Mouse (Mus musculus) Patski (cell line): ENCODE results near the gene Timm50. TPM values are rescaled to one million over a fixed set of nuclear protein-coding genes. Genes with fewer than 3 reads are reported as not detected.

Experiments used
- ATAC-seq: fragments of 100-300 bp; one replicate; pipeline ENCODE4 v1.8.0; 2021
- CTCF ChIA-PET: fragments of 350-600 bp; sonication (Branson Sonifier 250); formaldehyde crosslinking; loops from one replicate; lab custom pipeline; 2022; ENCODE audit warnings: inconsistent platforms; lab: Charles Lee
- POLR2A ChIA-PET: fragments of 350-600 bp; sonication (Branson Sonifier 250); formaldehyde crosslinking; loops from one replicate; lab custom pipeline; 2022; ENCODE audit warnings: antibody characterized with exemption, inconsistent platforms; lab: Charles Lee
- DNase-seq: peaks from one replicate; pipeline ENCODE4 v3.0.0-alpha.2; 2011; ENCODE audit warnings: low read depth, low spot score
- H3K27me3 ChIP-seq: fragments of 371-371 bp; one replicate; pipeline ENCODE4 v1.5.1; 2021
- CTCF ChIP-seq: fragments of 100-300 bp; IDR thresholded peaks from one replicate; pipeline ENCODE4 v1.5.1; 2021
- in situ Hi-C: fragments of 300-500 bp; cut with MboI; formaldehyde crosslinking; loops from 3 replicates; pipeline ENCODE4 v1.11.1; 2018; ENCODE audit warnings: low pct_unique_long_range_greater_than_20kb, mixed read lengths
- polyA plus RNA-seq: library from polyadenylated mRNA; unstranded; gene quantifications from one replicate; pipeline ENCODE4 v1.2.3, GENCODE M21; 2021

Timm50 gene
- polyA plus RNA-seq = 61.7 TPM

DNA sequence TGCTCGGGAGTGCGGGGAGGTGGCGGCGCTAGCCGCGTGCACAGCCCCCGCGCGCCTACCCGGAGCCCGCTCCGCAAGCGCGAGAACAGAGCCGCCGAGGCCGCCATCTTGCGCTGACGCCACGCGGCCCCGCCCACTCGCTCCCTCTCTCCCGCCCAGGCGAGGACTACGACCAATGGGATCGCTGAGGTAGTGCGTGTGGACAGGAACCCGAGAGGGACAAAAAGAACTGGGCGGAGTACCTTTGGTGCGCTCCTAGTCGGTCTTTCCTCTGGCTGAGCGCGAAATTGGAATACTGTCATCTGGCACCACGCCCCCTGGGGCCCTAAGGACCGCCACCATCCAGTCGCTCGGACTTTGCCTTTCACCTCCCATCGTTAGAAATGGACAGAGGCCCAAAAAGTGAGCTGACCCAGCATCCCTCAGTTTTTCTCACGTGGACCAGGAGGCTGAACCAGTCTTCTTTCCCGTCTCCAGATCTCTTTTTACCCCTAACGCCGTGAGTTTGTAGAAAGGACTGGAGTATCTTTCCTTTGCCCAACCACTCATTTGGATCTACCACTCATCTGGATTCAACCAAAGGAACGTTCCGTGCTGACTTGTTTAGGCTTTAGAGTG is at the start of gene Timm50:
Gene Timm50, minus strand, starts transcription at position 147 of the 618 bp plus-strand sequence.
- ChIA-PET CTCF (no interaction called here), POLR2A (interaction anchor here (0.6 kb wide), 1 partner anchor 515 kb away, joined by 3 read pairs; no protein-coding TSS in a partner anchor)
- TF ChIP-seq CTCF = no peak
- in situ Hi-C loops = no loop called here
- no peaks in the 10 kb centered on the region for H3K27me3 ChIP-seq
- peak; percentile 77 for DNase-seq
- peak; percentile 81 for ATAC-seq

DNA sequence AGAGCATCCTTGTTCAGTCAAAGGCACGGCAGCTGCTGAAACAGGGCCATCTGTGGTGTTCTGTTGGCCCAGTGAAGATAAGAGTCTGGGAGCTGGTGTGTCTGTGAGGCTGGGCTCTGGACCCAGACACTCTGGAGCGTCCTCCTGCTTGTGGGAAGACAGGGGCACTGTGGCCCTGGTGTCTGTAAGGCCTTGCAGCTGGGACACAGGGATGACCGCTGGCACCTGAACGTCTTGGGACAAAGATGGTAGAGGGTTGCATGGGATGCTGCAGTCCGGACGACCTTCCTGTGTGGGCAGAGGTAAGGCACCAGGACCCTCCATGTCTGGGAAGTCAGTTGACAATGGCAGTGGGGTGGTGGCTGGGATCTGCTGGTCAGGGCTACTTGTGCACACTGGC is 48.4 kb upstream of the Timm50 start:
- POLR2A ChIA-PET = no interaction called here
- in situ Hi-C loops = no loop called here
- no peaks in the 10 kb centered on the region for H3K27me3 ChIP-seq
- CTCF ChIA-PET = interaction anchor here (1.3 kb wide), 1 partner anchor 11 kb away, joined by 3 read pairs; no protein-coding TSS in a partner anchor
- no peak for TF ChIP-seq CTCF
- DNase-seq (no peak), ATAC-seq (no peak)

DNA sequence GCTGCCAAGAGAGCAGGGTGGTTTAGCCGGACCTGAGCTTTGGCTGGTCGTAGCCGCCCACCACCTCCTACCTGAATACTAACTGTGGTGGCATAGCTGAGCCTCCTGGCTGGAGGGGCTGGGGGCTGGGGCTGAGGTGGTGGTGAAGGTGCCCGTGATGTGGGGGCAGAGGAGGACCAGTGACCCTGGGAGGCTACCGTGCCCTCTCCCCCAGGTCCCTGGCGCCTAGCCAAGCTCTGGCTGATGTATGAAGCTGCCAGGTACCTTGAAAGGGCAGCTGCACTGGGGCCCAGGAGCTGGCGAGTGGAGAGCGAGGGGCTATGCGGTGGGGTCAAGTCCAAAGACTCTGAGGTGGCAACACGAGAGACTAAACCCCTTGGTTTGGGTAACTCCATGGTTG is 48.0 kb upstream of the Timm50 start:
- no peak for ATAC-seq

DNA sequence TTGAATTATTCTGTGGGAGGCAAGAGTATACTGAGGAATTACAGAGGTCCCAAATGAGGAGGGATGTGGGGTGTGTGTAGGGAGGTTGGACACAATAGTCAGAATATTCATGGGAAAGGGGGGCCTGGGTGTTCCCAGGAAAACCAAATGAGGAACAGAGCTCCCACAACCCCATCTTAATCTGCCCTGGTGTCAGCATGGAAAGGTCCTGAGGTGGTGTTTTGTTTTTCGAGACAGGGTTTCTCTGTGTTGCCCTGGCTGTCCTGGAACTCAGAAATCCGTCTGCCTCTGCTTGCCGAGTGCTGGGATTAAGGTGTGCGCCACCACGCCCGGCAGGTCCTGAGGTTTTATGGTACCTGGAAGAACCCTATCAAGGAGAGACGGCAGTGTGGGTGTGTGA is 46.6 kb upstream of the Timm50 start:
- ATAC-seq (no peak), DNase-seq (no peak)
- in situ Hi-C loops = no loop called here
- CTCF ChIA-PET = interaction anchor here (1.2 to 2.5 kb wide), 4 partner anchors 9 to 29 kb away, joined by 3 to 14 read pairs (median 6); no protein-coding TSS in a partner anchor
- no peaks in the 10 kb centered on the region for H3K27me3 ChIP-seq
- no peak for TF ChIP-seq CTCF
- POLR2A ChIA-PET = interaction anchor here (0.5 to 2.8 kb wide), 3 partner anchors 13 to 38 kb away, joined by 3 to 12 read pairs (median 3); partner anchors contain the start of gene Plekhg2

More for the DNA sequence above, 48.0 kb upstream of the Timm50 start:
- CTCF ChIA-PET = interaction anchor here (1.2 to 1.3 kb wide), 2 partner anchors 12 to 13 kb away, joined by 3 read pairs; no protein-coding TSS in a partner anchor
- in situ Hi-C loops = no loop called here
- TF ChIP-seq CTCF = no peak
- no peaks in the 10 kb centered on the region for H3K27me3 ChIP-seq
- DNase-seq = no peak
- POLR2A ChIA-PET = interaction anchor here (0.8 kb wide), 1 partner anchor 16 kb away, joined by 4 read pairs; no protein-coding TSS in a partner anchor

DNA sequence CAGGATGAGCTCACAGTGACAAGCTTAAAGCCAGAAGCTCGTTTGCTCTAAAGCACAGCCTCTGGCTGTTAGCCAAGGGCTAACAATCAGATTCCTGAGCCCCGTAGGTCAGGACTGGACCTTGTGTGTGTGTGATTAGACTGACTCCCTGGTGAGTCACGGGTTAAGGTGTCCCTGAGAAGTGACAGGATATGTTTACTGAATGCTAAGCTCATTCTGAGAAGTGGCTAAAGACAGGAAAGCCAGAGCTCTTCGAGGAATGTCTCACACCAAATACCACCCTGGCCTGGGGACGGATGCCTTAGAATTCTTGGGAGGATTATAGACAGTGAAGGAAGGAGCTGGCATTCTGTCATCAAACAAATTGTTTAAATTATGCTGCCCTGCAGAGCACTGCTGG is 46.1 kb upstream of the Timm50 start:
- peak; percentile 57 for ATAC-seq
- no peak for TF ChIP-seq CTCF
- no peaks in the 10 kb centered on the region for H3K27me3 ChIP-seq
- in situ Hi-C loops = no loop called here
- ChIA-PET CTCF (interaction anchor here (1.2 to 2.5 kb wide), 4 partner anchors 9 to 30 kb away, joined by 3 to 14 read pairs (median 6); no protein-coding TSS in a partner anchor), POLR2A (interaction anchor here (1.0 to 2.8 kb wide), 4 partner anchors 14 to 28 kb away, joined by 3 to 12 read pairs (median 3); partner anchors contain the start of gene Plekhg2)
- no peak for DNase-seq

DNA sequence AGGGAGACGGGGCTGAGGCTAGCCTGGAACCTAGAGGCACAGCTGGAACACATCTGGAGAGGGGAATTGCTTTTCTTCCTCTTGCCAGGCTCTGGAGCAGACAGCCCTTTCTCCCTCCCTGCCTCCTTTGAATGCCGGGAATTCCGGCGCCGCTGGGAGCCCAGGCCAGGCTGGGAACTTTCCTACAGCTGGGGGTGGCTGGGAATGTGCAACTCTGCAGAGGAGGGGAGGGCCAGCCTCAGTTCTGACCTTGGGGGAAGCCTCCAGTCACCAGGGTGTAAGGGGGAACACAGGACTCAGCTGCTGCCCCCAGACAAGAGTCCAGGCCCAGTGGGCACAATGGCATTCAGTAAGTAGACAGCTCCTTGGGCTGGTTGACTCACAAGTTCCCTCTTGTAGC is 45.1 kb upstream of the Timm50 start:
- CTCF ChIA-PET = interaction anchor here (1.4 to 2.5 kb wide), 4 partner anchors 8 to 31 kb away, joined by 3 to 14 read pairs (median 6); no protein-coding TSS in a partner anchor
- DNase-seq = no peak
- ATAC-seq = peak; percentile 33
- no peaks in the 10 kb centered on the region for H3K27me3 ChIP-seq
- POLR2A ChIA-PET = interaction anchor here (1.0 to 2.8 kb wide), 3 partner anchors 15 to 25 kb away, joined by 3 to 12 read pairs (median 3); partner anchors contain the start of gene Plekhg2
- no peak for TF ChIP-seq CTCF
- in situ Hi-C loops = no loop called here

DNA sequence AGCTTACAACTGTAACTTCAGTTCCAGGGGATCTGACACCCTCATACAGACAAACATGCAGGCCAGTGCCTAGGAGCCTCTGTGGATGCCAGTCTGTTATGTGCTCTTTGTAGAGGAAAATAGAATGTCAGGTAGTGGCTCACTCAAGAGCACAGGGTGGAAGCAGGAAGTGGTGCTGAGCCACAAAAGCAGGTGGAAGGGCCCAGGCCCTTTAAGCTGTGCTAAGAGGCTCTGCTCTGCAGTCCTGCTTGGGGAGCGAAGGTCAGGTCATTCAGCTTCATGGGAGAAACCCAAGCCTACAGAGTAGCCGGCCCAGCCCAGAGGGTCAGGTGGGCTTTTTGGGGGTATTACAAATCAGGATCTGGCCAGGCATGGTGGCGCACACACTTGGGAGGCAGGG is 43.3 kb upstream of the Timm50 start:
- in situ Hi-C loops = no loop called here
- ATAC-seq (no peak), DNase-seq (no peak)
- no peaks in the 10 kb centered on the region for H3K27me3 ChIP-seq
- no peak for TF ChIP-seq CTCF
- POLR2A ChIA-PET = no interaction called here
- CTCF ChIA-PET = no interaction called here

DNA sequence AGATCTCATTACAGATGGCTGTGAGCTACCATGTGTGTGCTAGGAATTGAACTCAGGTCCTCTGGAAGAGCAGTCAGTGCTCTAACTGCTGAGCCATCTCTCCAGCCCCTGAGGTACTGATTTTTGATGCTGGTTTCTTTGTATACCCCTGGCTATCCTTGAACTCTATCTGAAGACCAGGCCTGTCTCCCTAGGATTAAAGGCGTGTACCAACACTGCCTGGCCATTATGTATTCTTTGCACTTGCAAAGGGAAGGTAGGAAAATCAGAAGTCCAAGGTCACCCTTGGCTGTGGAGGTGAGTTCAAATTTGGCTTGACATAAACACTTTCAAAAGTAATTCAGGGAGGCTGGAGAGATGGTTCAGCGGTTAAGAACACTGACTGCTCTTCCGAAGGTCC is 42.7 kb upstream of the Timm50 start:
- no peak for TF ChIP-seq CTCF
- ATAC-seq (no peak), DNase-seq (no peak)
- ChIA-PET POLR2A (no interaction called here), CTCF (no interaction called here)
- no peaks in the 10 kb centered on the region for H3K27me3 ChIP-seq
- in situ Hi-C loops = no loop called here

DNA sequence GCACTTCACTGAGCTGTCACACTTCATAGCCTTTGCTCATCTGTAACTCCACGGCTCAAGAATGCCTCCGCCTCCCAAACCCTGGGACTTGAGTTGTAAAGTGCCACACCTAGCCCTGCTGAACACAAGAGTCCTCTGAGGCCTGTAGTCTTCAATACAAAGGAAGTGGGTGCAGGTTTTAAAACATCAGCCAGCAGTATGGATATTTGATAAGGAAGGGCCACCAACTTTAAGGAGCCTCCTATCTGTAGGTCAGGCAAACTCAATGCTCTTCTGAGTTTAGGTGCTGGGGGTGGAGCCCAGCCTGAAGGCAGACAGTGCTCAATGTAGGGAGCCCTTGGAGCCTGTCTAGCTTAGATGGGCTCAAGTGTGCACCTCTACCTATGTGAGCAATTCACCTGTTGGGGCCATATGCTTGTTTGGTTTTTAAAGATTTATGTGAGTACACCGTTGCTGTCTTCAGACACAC is 42.3 kb upstream of the Timm50 start:
- no peak for ATAC-seq
- no peak for DNase-seq
- no peaks in the 10 kb centered on the region for H3K27me3 ChIP-seq
- in situ Hi-C loops = no loop called here
- POLR2A ChIA-PET = no interaction called here
- no peak for TF ChIP-seq CTCF
- CTCF ChIA-PET = interaction anchor here (1.3 kb wide), 1 partner anchor 10 kb away, joined by 8 read pairs; no protein-coding TSS in a partner anchor

DNA sequence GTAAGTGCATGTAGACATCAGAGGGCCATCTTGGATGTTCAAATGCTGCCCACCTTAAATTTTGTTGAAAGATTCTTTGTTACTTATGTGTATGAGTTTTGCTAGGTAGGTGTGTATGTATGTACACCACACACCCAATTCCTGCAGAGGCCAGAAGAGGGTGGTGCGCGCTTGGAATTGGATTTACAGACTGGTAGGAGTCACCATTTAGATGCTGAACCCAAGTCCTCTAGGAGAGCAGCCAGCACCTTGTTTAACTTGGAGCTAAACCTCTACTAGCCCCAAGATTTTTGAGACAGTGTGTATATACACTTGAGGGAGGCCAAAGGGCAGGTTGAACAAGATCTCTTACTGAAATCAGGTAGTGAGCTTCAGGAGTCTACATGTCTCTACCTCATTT is 41.4 kb upstream of the Timm50 start:
- ChIA-PET CTCF (interaction anchor here (0.7 to 1.3 kb wide), 3 partner anchors 9 to 37 kb away, joined by 3 to 8 read pairs (median 3); no protein-coding TSS in a partner anchor), POLR2A (interaction anchor here (1.7 kb wide), 1 partner anchor 18 kb away, joined by 6 read pairs; no protein-coding TSS in a partner anchor)
- ATAC-seq = no peak
- TF ChIP-seq CTCF = no peak
- in situ Hi-C loops = no loop called here
- no peak for DNase-seq
- no peaks in the 10 kb centered on the region for H3K27me3 ChIP-seq
